Mouse (Mus musculus) G1E (cell line): ENCODE data around the gene Gabbr2.

ENCODE experiments used
- CTCF ChIP-seq: IDR thresholded peaks from 2 replicates; pipeline ENCODE4 v1.5.1; 2012; ENCODE audit warnings: low read depth, low read length, inconsistent platforms, mixed read lengths
- GATA1 ChIP-seq: IDR thresholded peaks from 2 replicates; pipeline ENCODE4 v1.6.1; 2012; ENCODE audit warnings: borderline replicate concordance, low read length, inconsistent platforms, mixed read lengths

DNA sequence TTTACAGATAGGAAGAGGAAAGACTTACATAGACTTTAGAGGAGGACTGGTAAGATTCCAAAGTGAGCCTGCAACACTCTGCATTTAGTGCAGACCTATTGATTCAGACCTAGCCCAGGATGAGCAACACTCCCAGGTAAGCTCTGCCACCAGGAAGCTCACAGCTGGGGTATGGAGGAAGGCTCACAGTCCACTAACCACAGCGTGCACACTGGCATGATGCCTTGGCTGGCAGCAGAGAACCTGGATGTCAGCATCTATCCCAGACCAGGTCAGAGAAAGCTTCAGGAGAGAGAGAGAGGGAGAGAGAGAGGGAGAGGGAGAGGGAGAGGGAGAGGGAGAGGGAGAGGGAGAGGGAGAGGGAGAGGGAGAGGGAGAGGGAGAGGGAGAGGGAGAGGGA is 231.8 kb downstream of the Gabbr2 start:
- TF ChIP-seq CTCF: no peak
- no peak for TF ChIP-seq GATA1
